Comparison of ENCODE assay signal across 19 mouse cellular contexts in the genomic region with DNA sequence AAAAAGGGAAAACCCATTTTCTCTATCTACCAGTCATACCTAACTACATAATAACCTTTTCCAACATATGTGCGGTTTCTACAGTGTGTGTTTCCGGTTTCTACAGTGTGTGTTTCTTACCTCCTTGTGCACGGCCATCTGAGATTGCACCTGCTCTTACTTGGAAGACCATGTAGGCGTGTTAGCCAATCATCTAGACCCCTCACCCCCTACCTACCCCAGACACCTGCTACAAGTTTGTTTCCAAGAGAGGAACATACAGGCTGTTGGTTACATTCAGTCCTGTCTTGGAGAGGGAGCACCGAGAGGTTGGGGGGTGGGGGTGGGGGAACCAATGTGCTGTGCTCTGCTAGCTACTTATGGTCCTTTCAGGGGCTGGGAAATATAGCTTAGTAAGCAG. TPM values are rescaled to one million over a fixed set of nuclear protein-coding genes. Genes with fewer than 3 reads are reported as not detected.
DNase-seq lines count a peak whose midpoint lies in the region; ATAC-seq and TF ChIP-seq lines count a peak whose summit lies in the region.
"Had no signal": no experiment of that assay in that cellular context is flagged by ENCODE, and none has a peak within 500 bp of the region (broad histone marks: within the 10 kb centered on the region; RNA-seq: fewer than 3 reads in every experiment).

No protein-coding gene starts in this region.

- peaks cover 10% of the 10 kb centered on the region for H3K27me3 ChIP-seq in forebrain, embryonic 13.5 days
- H3K27me3 ChIP-seq in forebrain, embryonic 10.5 days (ENCODE audit: poor library complexity, severe bottlenecking): peaks cover 65% of the 10 kb centered on the region
- H3K27me3 ChIP-seq in lung, embryonic 15.5 days: peaks cover 47% of the 10 kb centered on the region
- peaks cover 52% of the 10 kb centered on the region for H3K27me3 ChIP-seq in embryonic facial prominence, embryonic 14.5 days (replicated peaks; ENCODE audit: control insufficient read depth, insufficient read depth, low read length)

- H3K9ac ChIP-seq in forebrain, embryonic 13.5 days: no peak overlapping the region
- H3K9ac ChIP-seq in lung, embryonic 15.5 days: no peak overlapping the region
- no peak overlapping the region for H3K9ac ChIP-seq in embryonic facial prominence, embryonic 14.5 days (ENCODE audit: low read depth, low read length)
- H3K9ac ChIP-seq: heart, embryonic 15.5 days; limb, embryonic 15.5 days; neural tube, embryonic 12.5 days had no signal

- peak overlapping the region; percentile 99 for H3K4me2 ChIP-seq in forebrain, embryonic 13.5 days
- peak overlapping the region; percentile 92 for H3K4me2 ChIP-seq in lung, embryonic 15.5 days
- H3K4me2 ChIP-seq in embryonic facial prominence, embryonic 14.5 days (ENCODE audit: low read depth, low read length): peak overlapping the region; percentile 95
- H3K4me2 ChIP-seq: limb, embryonic 15.5 days had no signal

- no peak for TF ChIP-seq CTCF in brain, embryonic 14.5 days (IDR thresholded peaks at IDR 0.05; ENCODE audit: borderline replicate concordance, extremely low read depth, insufficient read depth, insufficient read length)

- peak overlapping the region; percentile 79; the same call in 1 of the 2 replicates for H3K27ac ChIP-seq in forebrain, embryonic 13.5 days
- no peak overlapping the region for H3K27ac ChIP-seq in forebrain, embryonic 10.5 days
- H3K27ac ChIP-seq in lung, embryonic 15.5 days: no peak overlapping the region
- H3K27ac ChIP-seq in embryonic facial prominence, embryonic 14.5 days (replicated peaks; ENCODE audit: low read depth, low read length): no peak overlapping the region
- H3K27ac ChIP-seq: heart, adult 2 months; heart, embryonic 15.5 days; kidney, postnatal 0 days; left cerebral cortex, adult 2 months; limb, embryonic 15.5 days; neural tube, embryonic 12.5 days had no signal

- peak overlapping the region; percentile 71; the same call in 1 of the 2 replicates for H3K4me3 ChIP-seq in forebrain, embryonic 13.5 days
- no peak overlapping the region for H3K4me3 ChIP-seq in forebrain, embryonic 10.5 days
- no peak overlapping the region for H3K4me3 ChIP-seq in lung, embryonic 15.5 days
- H3K4me3 ChIP-seq in embryonic facial prominence, embryonic 14.5 days (ENCODE audit: low read depth, low read length): no peak overlapping the region
- H3K4me3 ChIP-seq: heart, adult 2 months; heart, embryonic 15.5 days; left cerebral cortex, adult 2 months; neural tube, embryonic 12.5 days had no signal

- no peaks in the 10 kb centered on the region for H3K36me3 ChIP-seq in forebrain, embryonic 13.5 days (ENCODE audit: poor library complexity, severe bottlenecking)
- no peaks in the 10 kb centered on the region for H3K36me3 ChIP-seq in forebrain, embryonic 10.5 days (replicated peaks)
- H3K36me3 ChIP-seq in lung, embryonic 15.5 days: no peaks in the 10 kb centered on the region
- no peaks in the 10 kb centered on the region for H3K36me3 ChIP-seq in embryonic facial prominence, embryonic 14.5 days (ENCODE audit: control insufficient read depth, insufficient read depth, low read length)
- H3K36me3 ChIP-seq: heart, embryonic 15.5 days; limb, embryonic 15.5 days; neural tube, embryonic 12.5 days had no signal

- no peaks in the 10 kb centered on the region for H3K9me3 ChIP-seq in forebrain, embryonic 13.5 days (replicated peaks)
- peaks cover 4% of the 10 kb centered on the region; the same call in 1 of the 2 replicates for H3K9me3 ChIP-seq in forebrain, embryonic 10.5 days
- H3K9me3 ChIP-seq in lung, embryonic 15.5 days: no peaks in the 10 kb centered on the region; the same call in 1 of the 2 replicates
- peaks cover 6% of the 10 kb centered on the region for H3K9me3 ChIP-seq in embryonic facial prominence, embryonic 14.5 days (ENCODE audit: control insufficient read depth, low read length)
- H3K9me3 ChIP-seq: heart, embryonic 15.5 days; limb, embryonic 15.5 days had no signal

- no peak for DNase-seq in forebrain, embryonic 10.5 days (ENCODE audit: extremely low spot score, low spot score)
- no peak for DNase-seq in lung, adult 18-20 months
- peak; percentile 35 for DNase-seq in brain, embryonic 14.5 days (ENCODE audit: low read depth)
- no peak for DNase-seq in embryonic facial prominence, embryonic 14.5 days (ENCODE audit: low spot score)
- DNase-seq in frontal cortex, postnatal 10 days (ENCODE audit: low spot score in 2 of 2): no peak
- DNase-seq: adrenal gland, postnatal 10 days; gastrocnemius, postnatal 14 days; heart, adult 2 months; thymus, postnatal 36 days had no signal

- 70% methylated on average over 5 of the region's 5 CpGs for WGBS in forebrain, embryonic 13.5 days
- 81% methylated on average over 5 of the region's 5 CpGs for WGBS in forebrain, embryonic 10.5 days
- 66% methylated on average over 5 of the region's 5 CpGs for WGBS in lung, embryonic 15.5 days
- 69% methylated on average over 5 of the region's 5 CpGs for WGBS in embryonic facial prominence, embryonic 14.5 days

- TF ChIP-seq POLR2A in brain, embryonic 14.5 days (IDR thresholded peaks at IDR 0.05; ENCODE audit: borderline replicate concordance, extremely low read depth, insufficient read depth, insufficient read length, poor library complexity, severe bottlenecking): no peak

- no peak for ATAC-seq in forebrain, embryonic 13.5 days
- ATAC-seq in lung, embryonic 15.5 days (ENCODE audit: borderline replicate concordance, extremely low read depth, low FRiP score, low TSS enrichment): no peak
- ATAC-seq in embryonic facial prominence, embryonic 14.5 days (ENCODE audit: low read depth): no peak
- ATAC-seq in erythroid progenitor cell, adult 5-6 weeks (replicated peaks; ENCODE audit: low FRiP score, poor library complexity, severe bottlenecking): no peak

- H3K4me1 ChIP-seq in forebrain, embryonic 13.5 days: peaks cover 35% of the 10 kb centered on the region
- H3K4me1 ChIP-seq in forebrain, embryonic 10.5 days: peaks cover 53% of the 10 kb centered on the region
- peaks cover 12% of the 10 kb centered on the region for H3K4me1 ChIP-seq in lung, embryonic 15.5 days
- H3K4me1 ChIP-seq in embryonic facial prominence, embryonic 14.5 days (ENCODE audit: control insufficient read depth, insufficient read depth, low read length): no peaks in the 10 kb centered on the region

RNA-seq across cellular contexts. Expression of gene Adamts18, which starts 1.9 kb away (rescaled TPM):
- polyA plus RNA-seq in forebrain, embryonic 13.5 days (2015; fragmentation: Nextera tagmentation; extraction: Ambion mirVana): 8.3 and 14.3 TPM in 2 replicates
- 1.6 and 1.8 TPM in 2 replicates for polyA plus RNA-seq in forebrain, embryonic 10.5 days (2016; fragmentation: Nextera tagmentation; extraction: Ambion mirVana)
- polyA plus RNA-seq in lung, embryonic 15.5 days (2015; fragmentation: Nextera tagmentation; extraction: Ambion mirVana): 10.6 and 10.7 TPM in 2 replicates
- polyA plus RNA-seq in brain, embryonic 14.5 days (2012; rRNA removed): 5.5 and 11.0 TPM in 2 replicates
- 4.5 and 4.6 TPM in 2 replicates for polyA plus RNA-seq in embryonic facial prominence, embryonic 14.5 days (2014; fragmentation: Nextera tagmentation; extraction: Ambion mirVana)
- not detected in 2 replicates for total RNA-seq in erythroid progenitor cell, adult 5-6 weeks (2015; ENCODE audit: low replicate concordance)
- not detected in 2 replicates for total RNA-seq in erythroid progenitor cell, adult 5-6 weeks (2017; ENCODE audit: low replicate concordance)
- total RNA-seq: heart, adult 2 months; hematopoietic stem cell, adult 5-6 weeks had no signal
- polyA plus RNA-seq: C2C12 had no signal
